Mouse (Mus musculus) olfactory bulb, adult 2 months (tissue): ENCODE data around the gene Myo18b.

Experiments used
- CTCF ChIP-seq: fragments of 200-500 bp; IDR thresholded peaks from 2 replicates; pipeline ENCODE4 v1.5.1; 2012; ENCODE audit warnings: low read depth, mild to moderate bottlenecking, low read length, moderate library complexity; ENCODE audit not compliant: insufficient read depth
- POLR2A ChIP-seq: fragments of 200-500 bp; IDR thresholded peaks from 2 replicates; pipeline ENCODE4 v1.6.1; 2012; ENCODE audit warnings: mild to moderate bottlenecking, low read depth, low read length, moderate library complexity; ENCODE audit not compliant: insufficient read depth

GRCm38 (mm10) chr5:112773429-112773828 is 122.7 kb downstream of the Myo18b start:
- TF ChIP-seq POLR2A (no peak), CTCF (no peak)
